Mouse (Mus musculus): Measurements from ENCODE around the gene Kif23.

DNA sequence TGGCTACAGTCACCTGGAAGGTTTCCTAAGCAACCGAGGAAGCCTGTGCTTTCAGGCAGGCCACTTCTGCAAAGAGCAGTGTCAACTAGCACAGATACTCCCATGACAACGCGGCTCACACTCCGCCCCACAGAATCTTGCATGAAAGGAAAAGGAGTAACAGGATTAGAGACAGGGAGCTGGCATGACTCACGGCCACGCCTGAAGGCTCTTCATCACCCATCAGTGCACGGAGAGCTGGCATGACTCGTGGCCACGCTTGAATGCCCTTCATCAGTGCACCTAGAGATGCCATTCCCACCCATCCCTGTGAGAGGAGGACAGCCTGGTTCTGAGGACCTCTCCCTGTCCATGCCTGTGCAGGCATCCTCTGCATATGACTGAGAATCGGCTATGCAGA lies 20.8 kb upstream of the Kif23 start:
- TF ChIP-seq POLR2A (IDR thresholded peaks at IDR 0.05; ENCODE audit: borderline replicate concordance, extremely low read depth, insufficient read depth, insufficient read length, poor library complexity, severe bottlenecking) (no peak), CTCF (IDR thresholded peaks at IDR 0.05; ENCODE audit: borderline replicate concordance, extremely low read depth, insufficient read depth, insufficient read length) (no peak)

All from brain, embryonic 14.5 days (tissue).